Mouse (Mus musculus) limb, embryonic 14.5 days (tissue): ENCODE data around the gene Kcnip1. TPM values are rescaled to one million over a fixed set of nuclear protein-coding genes. Genes with fewer than 3 reads are reported as not detected.
A peak's percentile ranks its signal among the peaks of the same experiment; 100 is the strongest.

Source experiments
- ATAC-seq: fragments of 200-750 bp; cut with Nextera tagmentation; 2 replicates; pipeline ENCODE4 v1.8.0; 2017; ENCODE audit warnings: low read depth, moderate number of reproducible peaks, moderate TSS enrichment; ENCODE audit not compliant: low FRiP score
- DNase-seq: peaks from one replicate; pipeline ENCODE4 v3.0.0-alpha.2; 2015; ENCODE audit warnings: low spot score
- H3K27ac ChIP-seq: fragments of 300-500 bp; sonication (generic); replicated peaks from 2 replicates; pipeline ENCODE4 v1.5.1; 2014; ENCODE audit warnings: low read depth, mild to moderate bottlenecking, low read length, moderate library complexity, mixed read lengths
- H3K27me3 ChIP-seq: fragments of 300-500 bp; sonication (generic); 2 replicates; pipeline ENCODE4 v1.6.1; 2014; ENCODE audit warnings: low read length, mixed read lengths; ENCODE audit not compliant: control insufficient read depth, insufficient read depth
- H3K36me3 ChIP-seq: fragments of 300-500 bp; sonication (generic); 2 replicates; pipeline ENCODE4 v1.6.1; 2014; ENCODE audit warnings: mild to moderate bottlenecking, low read length, moderate library complexity, mixed read lengths; ENCODE audit not compliant: control insufficient read depth, insufficient read depth
- H3K4me1 ChIP-seq: fragments of 300-500 bp; sonication (generic); 2 replicates; pipeline ENCODE4 v1.6.1; 2014; ENCODE audit warnings: antibody characterized with exemption, low read length, mixed read lengths; ENCODE audit not compliant: control insufficient read depth, insufficient read depth
- H3K4me2 ChIP-seq: fragments of 300-500 bp; sonication (generic); replicated peaks from 2 replicates; pipeline ENCODE4 v1.6.1; 2014; ENCODE audit warnings: low read depth, mild to moderate bottlenecking, low read length, moderate library complexity; ENCODE audit not compliant: severe bottlenecking
- H3K4me3 ChIP-seq: fragments of 300-500 bp; sonication (generic); replicated peaks from 2 replicates; pipeline ENCODE4 v1.5.1; 2014; ENCODE audit warnings: low read length
- H3K9ac ChIP-seq: fragments of 300-500 bp; sonication (generic); 2 replicates; pipeline ENCODE4 v1.6.1; 2014; ENCODE audit warnings: mild to moderate bottlenecking, low read depth, low read length, moderate library complexity; ENCODE audit not compliant: severe bottlenecking
- H3K9me3 ChIP-seq: fragments of 300-500 bp; sonication (generic); 2 replicates; pipeline ENCODE4 v1.6.1; 2016; ENCODE audit warnings: low read length; ENCODE audit not compliant: control insufficient read depth
- POLR2A ChIP-seq: fragments of 200-500 bp; IDR thresholded peaks from 2 replicates; pipeline ENCODE4 v1.8.0; 2012; ENCODE audit warnings: inconsistent platforms, mild to moderate bottlenecking, moderate library complexity, borderline replicate concordance; ENCODE audit not compliant: insufficient read depth, insufficient read length; ENCODE audit errors: extremely low read depth
- WGBS: fragments of 180-500 bp; shearing (Covaris S2); extraction: QIAGEN DNeasy Blood & Tissue Kit; methylation state at CpG from one replicate; pipeline ENCODE4 v1.1.7; 2014; 5-methylcytosine and 5-hydroxymethylcytosine counted together
- polyA plus RNA-seq, 2 experiments: library from polyadenylated mRNA; depleted of rRNA in 1 of 2; stranded (reverse) in 1 of 2; unstranded in 1 of 2; fragments of >200 nt; fragmentation: Nextera tagmentation in 1 of 2; extraction: Ambion mirVana in 1 of 2; gene quantifications; 2 replicates each; pipeline versions ENCODE4 v1.2.1 to v1.2.3; 2012 to 2014

Gene Kcnip1
- polyA plus RNA-seq, 2 experiments = 3.4 to 5.0 TPM

- Histone ChIP-seq H3K4me3 (no peak overlapping the region), H3K27me3 (no peaks in the 10 kb centered on the region), H3K27ac (no peak overlapping the region), H3K36me3 (no peaks in the 10 kb centered on the region), H3K9ac (no peak overlapping the region), H3K4me1 (no peaks in the 10 kb centered on the region), H3K9me3 (no peaks in the 10 kb centered on the region), H3K4me2 (no peak overlapping the region)
- DNase-seq (no peak), ATAC-seq (no peak)
- no peak for TF ChIP-seq POLR2A
- 75% methylated on average over 5 of the region's 5 CpGs for WGBS
Observed at GRCm38 (mm10) chr11:34002593-34002965, 9.6 kb upstream of the Kcnip1 start.

- TF ChIP-seq POLR2A = no peak
- H3K27me3 ChIP-seq = no peaks in the 10 kb centered on the region
Observed at GRCm38 (mm10) chr11:34001938-34002592, 9.1 kb upstream of the Kcnip1 start.

GRCm38 (mm10) chr11:34000416-34000815 is 7.5 kb upstream of the Kcnip1 start:
- no peak for DNase-seq
- H3K9ac ChIP-seq = no peak overlapping the region
- no peak for TF ChIP-seq POLR2A
- WGBS = 86% methylated on average over 3 of the region's 3 CpGs
- ATAC-seq = no peak
- no peaks in the 10 kb centered on the region for H3K27me3 ChIP-seq
- H3K4me2 ChIP-seq = no peak overlapping the region
- no peaks in the 10 kb centered on the region for H3K36me3 ChIP-seq
- no peaks in the 10 kb centered on the region for H3K9me3 ChIP-seq
- H3K4me3 ChIP-seq = no peak overlapping the region
- no peak overlapping the region for H3K27ac ChIP-seq
- no peaks in the 10 kb centered on the region for H3K4me1 ChIP-seq

More at GRCm38 (mm10) chr11:34001938-34002592, 9.1 kb upstream of the Kcnip1 start:
- H3K27ac ChIP-seq = no peak overlapping the region
- no peak overlapping the region for H3K4me3 ChIP-seq
- no peak overlapping the region for H3K9ac ChIP-seq
- ATAC-seq (no peak), DNase-seq (peak; percentile 23)
- 12% methylated on average over 5 of the region's 5 CpGs for WGBS
- H3K4me1 ChIP-seq = no peaks in the 10 kb centered on the region
- no peaks in the 10 kb centered on the region for H3K36me3 ChIP-seq
- no peaks in the 10 kb centered on the region for H3K9me3 ChIP-seq
- H3K4me2 ChIP-seq = no peak overlapping the region

DNA sequence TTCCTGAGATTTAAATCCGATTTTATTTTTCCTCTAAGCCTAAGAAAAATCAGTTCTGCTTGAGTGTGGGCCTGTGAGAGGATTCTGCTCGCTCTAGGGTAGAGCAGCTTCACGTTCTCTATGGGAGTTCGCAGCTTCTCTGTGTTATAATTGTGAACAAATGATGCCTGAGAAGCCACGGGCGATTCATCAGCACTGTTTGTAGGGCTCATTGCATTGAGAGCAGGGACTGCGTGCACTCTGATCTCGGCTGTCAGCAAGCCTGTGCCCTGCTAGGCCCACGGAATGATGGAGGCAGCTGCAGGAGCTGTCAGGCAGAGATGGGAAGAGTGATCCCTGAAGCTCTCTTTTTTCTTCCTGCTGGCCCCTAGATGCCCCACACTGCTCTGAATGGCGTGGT is 5.3 kb upstream of the Kcnip1 start:
- Histone ChIP-seq H3K9me3 (no peaks in the 10 kb centered on the region), H3K27me3 (no peaks in the 10 kb centered on the region; the same call in 1 of the 2 replicates), H3K36me3 (no peaks in the 10 kb centered on the region), H3K27ac (no peak overlapping the region), H3K9ac (no peak overlapping the region), H3K4me3 (no peak overlapping the region), H3K4me1 (no peaks in the 10 kb centered on the region), H3K4me2 (no peak overlapping the region)
- no peak for ATAC-seq
- WGBS = 59% methylated on average over 10 of the region's 10 CpGs
- TF ChIP-seq POLR2A = no peak
- DNase-seq = no peak

DNA sequence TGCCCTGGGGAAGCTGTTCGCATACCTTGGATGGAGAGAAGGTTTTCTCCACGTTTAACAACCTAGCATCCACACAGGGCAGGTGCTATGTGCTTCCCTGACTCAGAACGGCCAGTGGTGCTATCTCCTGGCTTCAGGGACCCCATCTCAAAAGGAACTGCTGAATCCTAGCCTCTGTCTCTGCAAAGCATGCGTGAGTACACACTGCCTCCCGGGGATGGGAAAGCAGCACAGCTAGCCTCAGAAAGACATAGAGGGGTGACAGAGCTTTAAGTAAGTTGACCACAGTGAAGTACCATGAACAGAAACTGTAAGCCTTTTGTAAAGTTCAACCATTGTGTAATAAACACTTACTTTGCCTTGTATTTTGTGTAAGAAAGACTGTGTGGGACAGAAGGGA is 544 bp upstream of the Kcnip1 start:
- Histone ChIP-seq H3K27me3 (no peaks in the 10 kb centered on the region; the same call in 1 of the 2 replicates), H3K36me3 (no peaks in the 10 kb centered on the region), H3K9ac (no peak overlapping the region), H3K4me1 (no peaks in the 10 kb centered on the region), H3K27ac (no peak overlapping the region), H3K4me2 (peak overlapping the region; percentile 24), H3K9me3 (no peaks in the 10 kb centered on the region), H3K4me3 (no peak overlapping the region)
- TF ChIP-seq POLR2A = no peak
- 56% methylated on average over 5 of the region's 5 CpGs for WGBS
- ATAC-seq (no peak), DNase-seq (no peak)
